Mouse (Mus musculus) heart, postnatal 0 days (tissue): Measurements from ENCODE around the gene Pdgfc.

ENCODE experiments used
- CTCF ChIP-seq: IDR thresholded peaks from 2 replicates; pipeline ENCODE4 v1.5.1; 2016; ENCODE audit warnings: antibody characterized with exemption, control low read depth, low read depth
- EP300 ChIP-seq: IDR thresholded peaks from 2 replicates; pipeline ENCODE4 v1.6.1; 2016; ENCODE audit warnings: antibody characterized with exemption, low read depth

DNA sequence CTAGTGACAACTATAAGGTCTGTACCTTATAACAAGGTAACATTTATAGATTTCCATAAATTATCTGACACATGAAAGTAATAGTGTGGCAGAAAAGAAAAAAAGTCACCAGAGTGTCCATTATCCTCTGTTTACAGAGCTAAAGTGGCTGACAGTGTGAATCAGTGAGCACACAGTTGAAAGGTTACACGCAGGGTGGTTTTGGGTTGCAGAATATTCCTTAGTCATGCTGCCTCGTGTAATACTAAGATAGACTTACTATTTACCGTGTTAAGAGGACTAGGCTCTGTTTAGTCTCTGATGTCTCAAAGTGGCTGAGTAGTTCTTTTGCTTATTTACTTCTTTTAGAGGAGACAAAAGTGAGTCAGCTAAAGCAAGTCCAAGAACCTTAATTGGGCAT is 100.8 kb downstream of the Pdgfc start:
- TF ChIP-seq CTCF: no peak
- no peak for TF ChIP-seq EP300
